Mouse (Mus musculus): ENCODE results near the gene Agap1. TPM values are rescaled to one million over a fixed set of nuclear protein-coding genes. Genes with fewer than 3 reads are reported as not detected.

Gene Agap1
- polyA plus RNA-seq, 1 experiment from 2014 or later: 8.5 TPM

- no peak for TF ChIP-seq CTCF (IDR thresholded peaks at IDR 0.05; ENCODE audit: low read depth)
- WGBS: 91% methylated on average over 2 of the region's 2 CpGs
- H3K4me2 ChIP-seq (ENCODE audit: low read length): no peak overlapping the region
- H3K9me3 ChIP-seq (replicated peaks; ENCODE audit: low read length): no peaks in the 10 kb centered on the region
- H3K27ac ChIP-seq: no peak overlapping the region
- H3K4me1 ChIP-seq (replicated peaks; ENCODE audit: insufficient read depth, low read length): peaks cover 3% of the 10 kb centered on the region; the same call in 1 of the 2 replicates
- H3K9ac ChIP-seq (ENCODE audit: low read depth, low read length): no peak overlapping the region
- no peaks in the 10 kb centered on the region for H3K27me3 ChIP-seq (ENCODE audit: insufficient read depth, low read length)
- ATAC-seq (replicated peaks; ENCODE audit: low FRiP score, low read depth) (no peak), DNase-seq (ENCODE audit: low spot score) (no peak)
- no peak overlapping the region for H3K4me3 ChIP-seq (replicated peaks; ENCODE audit: low read depth, low read length)
- 0 out of 2 replicates have a peak, but pooled peaks cover 3% of the 10 kb centered on the region for H3K36me3 ChIP-seq (ENCODE audit: insufficient read depth, low read length)
Measured at GRCm38 (mm10) chr1:89706862-89707261, 252.3 kb downstream of the Agap1 start.

GRCm38 (mm10) chr1:89707756-89708480 lies 253.3 kb downstream of the Agap1 start:
- Histone ChIP-seq H3K9me3 (replicated peaks; ENCODE audit: low read length) (no peaks in the 10 kb centered on the region), H3K27me3 (ENCODE audit: insufficient read depth, low read length) (no peaks in the 10 kb centered on the region), H3K4me3 (replicated peaks; ENCODE audit: low read depth, low read length) (no peak overlapping the region), H3K4me2 (ENCODE audit: low read length) (no peak overlapping the region), H3K36me3 (ENCODE audit: insufficient read depth, low read length) (0 out of 2 replicates have a peak, but pooled peaks cover 3% of the 10 kb centered on the region), H3K9ac (ENCODE audit: low read depth, low read length) (no peak overlapping the region), H3K4me1 (replicated peaks; ENCODE audit: insufficient read depth, low read length) (peaks cover 3% of the 10 kb centered on the region; the same call in 1 of the 2 replicates), H3K27ac (no peak overlapping the region)
- no peak for DNase-seq (ENCODE audit: low spot score)
- 74% methylated on average over 15 of the region's 15 CpGs for WGBS
- no peak for TF ChIP-seq CTCF (IDR thresholded peaks at IDR 0.05; ENCODE audit: low read depth)
- ATAC-seq (replicated peaks; ENCODE audit: low FRiP score, low read depth): no peak

- Histone ChIP-seq H3K27me3 (ENCODE audit: insufficient read depth, low read length) (no peaks in the 10 kb centered on the region), H3K27ac (no peak overlapping the region), H3K9me3 (replicated peaks; ENCODE audit: low read length) (no peaks in the 10 kb centered on the region), H3K4me2 (ENCODE audit: low read length) (no peak overlapping the region), H3K9ac (ENCODE audit: low read depth, low read length) (no peak overlapping the region), H3K4me3 (replicated peaks; ENCODE audit: low read depth, low read length) (no peak overlapping the region), H3K36me3 (ENCODE audit: insufficient read depth, low read length) (0 out of 2 replicates have a peak, but pooled peaks cover 3% of the 10 kb centered on the region), H3K4me1 (replicated peaks; ENCODE audit: insufficient read depth, low read length) (no peaks in the 10 kb centered on the region)
- TF ChIP-seq CTCF (IDR thresholded peaks at IDR 0.05; ENCODE audit: low read depth): no peak
- WGBS: 69% methylated on average over 5 of the region's 5 CpGs
- no peak for ATAC-seq (replicated peaks; ENCODE audit: low FRiP score, low read depth)
- DNase-seq (ENCODE audit: low spot score): no peak
Measured at GRCm38 (mm10) chr1:89709824-89710223, 255.2 kb downstream of the Agap1 start.

- Histone ChIP-seq H3K9me3 (replicated peaks; ENCODE audit: low read length) (no peaks in the 10 kb centered on the region), H3K9ac (ENCODE audit: low read depth, low read length) (no peak overlapping the region), H3K4me3 (replicated peaks; ENCODE audit: low read depth, low read length) (no peak overlapping the region), H3K36me3 (ENCODE audit: insufficient read depth, low read length) (0 out of 2 replicates have a peak, but pooled peaks cover 3% of the 10 kb centered on the region), H3K27ac (no peak overlapping the region), H3K4me1 (replicated peaks; ENCODE audit: insufficient read depth, low read length) (no peaks in the 10 kb centered on the region), H3K27me3 (ENCODE audit: insufficient read depth, low read length) (no peaks in the 10 kb centered on the region), H3K4me2 (ENCODE audit: low read length) (no peak overlapping the region)
- no peak for TF ChIP-seq CTCF (IDR thresholded peaks at IDR 0.05; ENCODE audit: low read depth)
- ATAC-seq (replicated peaks; ENCODE audit: low FRiP score, low read depth): no peak
- no peak for DNase-seq (ENCODE audit: low spot score)
- WGBS: 51% methylated on average over 5 of the region's 5 CpGs
Measured at GRCm38 (mm10) chr1:89713681-89714080, 259.1 kb downstream of the Agap1 start.

- H3K4me2 ChIP-seq (ENCODE audit: low read length): no peak overlapping the region
- ATAC-seq (replicated peaks; ENCODE audit: low FRiP score, low read depth) (peak; percentile 75), DNase-seq (ENCODE audit: low spot score) (no peak)
- H3K9me3 ChIP-seq (replicated peaks; ENCODE audit: low read length): no peaks in the 10 kb centered on the region
- 0 out of 2 replicates have a peak, but pooled peaks cover 3% of the 10 kb centered on the region for H3K36me3 ChIP-seq (ENCODE audit: insufficient read depth, low read length)
- H3K27ac ChIP-seq: no peak overlapping the region
- no peak overlapping the region for H3K4me3 ChIP-seq (replicated peaks; ENCODE audit: low read depth, low read length)
- no peak overlapping the region for H3K9ac ChIP-seq (ENCODE audit: low read depth, low read length)
- whole genome bisulfite sequencing: 40% methylated on average over 18 of the region's 18 CpGs
- TF ChIP-seq CTCF (IDR thresholded peaks at IDR 0.05; ENCODE audit: low read depth): no peak
- no peaks in the 10 kb centered on the region for H3K27me3 ChIP-seq (ENCODE audit: insufficient read depth, low read length)
- no peaks in the 10 kb centered on the region for H3K4me1 ChIP-seq (replicated peaks; ENCODE audit: insufficient read depth, low read length)
Measured at GRCm38 (mm10) chr1:89714165-89714980, 259.8 kb downstream of the Agap1 start.

GRCm38 (mm10) chr1:89716234-89716633 lies 261.6 kb downstream of the Agap1 start:
- ATAC-seq (replicated peaks; ENCODE audit: low FRiP score, low read depth): no peak
- H3K4me3 ChIP-seq (replicated peaks; ENCODE audit: low read depth, low read length): no peak overlapping the region
- H3K4me1 ChIP-seq (replicated peaks; ENCODE audit: insufficient read depth, low read length): no peaks in the 10 kb centered on the region
- 0 out of 2 replicates have a peak, but pooled peaks cover 3% of the 10 kb centered on the region for H3K36me3 ChIP-seq (ENCODE audit: insufficient read depth, low read length)
- no peak for DNase-seq (ENCODE audit: low spot score)
- no peak overlapping the region for H3K9ac ChIP-seq (ENCODE audit: low read depth, low read length)
- H3K27ac ChIP-seq: no peak overlapping the region
- no peak for TF ChIP-seq CTCF (IDR thresholded peaks at IDR 0.05; ENCODE audit: low read depth)
- WGBS: 90% methylated on average over 2 of the region's 2 CpGs
- no peaks in the 10 kb centered on the region for H3K27me3 ChIP-seq (ENCODE audit: insufficient read depth, low read length)
- H3K9me3 ChIP-seq (replicated peaks; ENCODE audit: low read length): no peaks in the 10 kb centered on the region
- no peak overlapping the region for H3K4me2 ChIP-seq (ENCODE audit: low read length)

Measured in kidney, postnatal 0 days (tissue).